33 mouse cellular contexts compared by ENCODE assay signal in genomic region chr7:80144695-80145094, GRCm38 (mm10). TPM values are rescaled to one million over a fixed set of nuclear protein-coding genes. Genes with fewer than 3 reads are reported as not detected.
DNase-seq lines count a peak whose midpoint lies in the region; ATAC-seq and TF ChIP-seq lines count a peak whose summit lies in the region.
"Had no signal": no experiment of that assay in that cellular context is flagged by ENCODE, and none has a peak within 500 bp of the region (broad histone marks: within the 10 kb centered on the region; RNA-seq: fewer than 3 reads in every experiment).

No protein-coding gene starts in this region.

- H3K9me3 ChIP-seq in CH12.LX (replicated peaks; ENCODE audit: low read length), result no peaks in the 10 kb centered on the region
- H3K9me3 ChIP-seq in liver, embryonic 14.5 days (ENCODE audit: control insufficient read depth, low read length), result no peaks in the 10 kb centered on the region
- H3K9me3 ChIP-seq in midbrain, embryonic 13.5 days, result no peaks in the 10 kb centered on the region
- H3K9me3 ChIP-seq: forebrain, embryonic 10.5 days; G1E; heart, embryonic 13.5 days; hindbrain, embryonic 10.5 days; hindbrain, embryonic 15.5 days; midbrain, embryonic 15.5 days; neural tube, embryonic 15.5 days had no signal

- peak overlapping the region; percentile 40; the same call in 1 of the 2 replicates for H3K27ac ChIP-seq in CH12.LX (ENCODE audit: insufficient read depth, low read depth)
- H3K27ac ChIP-seq in liver, embryonic 14.5 days, result peak overlapping the region; percentile 85
- no peak overlapping the region for H3K27ac ChIP-seq in cerebellum, adult 2 months (ENCODE audit: insufficient read depth, low read length)
- no peak overlapping the region for H3K27ac ChIP-seq in midbrain, embryonic 13.5 days
- H3K27ac ChIP-seq: gastrocnemius, adult 2 months; heart, adult 2 months; heart, embryonic 13.5 days; midbrain, embryonic 15.5 days had no signal

- H3K4me3 ChIP-seq in CH12.LX (replicated peaks in 1 of 3; ENCODE audit: low read depth in 2 of 3, low read length in 2 of 3, poor library complexity in 1 of 3), result no peak overlapping the region
- no peak overlapping the region for H3K4me3 ChIP-seq in liver, embryonic 14.5 days (ENCODE audit: insufficient read depth in 1 of 2, low read depth in 2 of 2, low read length in 2 of 2)
- H3K4me3 ChIP-seq in cerebellum, adult 2 months (replicated peaks; ENCODE audit: insufficient read depth, low read depth, low read length), result no peak overlapping the region
- H3K4me3 ChIP-seq in midbrain, embryonic 13.5 days (replicated peaks), result no peak overlapping the region
- H3K4me3 ChIP-seq: forebrain, embryonic 10.5 days; gastrocnemius, adult 2 months; heart, adult 2 months; heart, embryonic 13.5 days; hindbrain, embryonic 10.5 days; hindbrain, embryonic 15.5 days; left cerebral cortex, adult 2 months; midbrain, embryonic 15.5 days; neural tube, embryonic 15.5 days had no signal

- ATAC-seq in liver, embryonic 14.5 days (ENCODE audit: insufficient read depth), result no peak
- no peak for ATAC-seq in midbrain, embryonic 13.5 days
- ATAC-seq: activated CD4-positive, CD25-positive, alpha-beta regulatory T cell, adult 4 months; CD4-positive, CD25-positive, alpha-beta regulatory T cell, adult 4 months; inflammation-experienced regulatory T-cells, adult 6 months; midbrain, embryonic 15.5 days had no signal

- H3K4me1 ChIP-seq in CH12.LX (ENCODE audit: control insufficient read depth in 1 of 2, insufficient read depth in 2 of 2), result peaks cover 19 to 46% of the 10 kb centered on the region in 2 experiments
- peaks cover 42 to 57% of the 10 kb centered on the region in 2 experiments for H3K4me1 ChIP-seq in liver, embryonic 14.5 days (replicated peaks; ENCODE audit: control insufficient read depth in 2 of 2, insufficient read depth in 2 of 2, low read length in 1 of 2)
- H3K4me1 ChIP-seq in cerebellum, adult 2 months (ENCODE audit: control insufficient read depth, insufficient read depth, low read length), result peaks cover 3% of the 10 kb centered on the region
- peaks cover 21% of the 10 kb centered on the region for H3K4me1 ChIP-seq in midbrain, embryonic 13.5 days (replicated peaks)

- TF ChIP-seq POLR2A in CH12.LX (IDR thresholded peaks at IDR 0.05; ENCODE audit: low read depth, low read length), result no peak
- no peak for TF ChIP-seq POLR2A in cerebellum, adult 2 months (IDR thresholded peaks at IDR 0.05; ENCODE audit: borderline replicate concordance, insufficient read depth, low read length)

- H3K27me3 ChIP-seq in CH12.LX (replicated peaks), result no peaks in the 10 kb centered on the region
- no peaks in the 10 kb centered on the region for H3K27me3 ChIP-seq in liver, embryonic 14.5 days (ENCODE audit: control insufficient read depth, insufficient read depth, low read length)
- H3K27me3 ChIP-seq in cerebellum, adult 2 months (ENCODE audit: control insufficient read depth, insufficient read depth, low read length), result no peaks in the 10 kb centered on the region
- no peaks in the 10 kb centered on the region for H3K27me3 ChIP-seq in midbrain, embryonic 13.5 days
- H3K27me3 ChIP-seq: heart, embryonic 13.5 days; hindbrain, embryonic 15.5 days; midbrain, embryonic 15.5 days; neural tube, embryonic 15.5 days had no signal

- no peak for TF ChIP-seq RAD21 in CH12.LX (IDR thresholded peaks at IDR 0.05; ENCODE audit: low read depth, low read length)

- TF ChIP-seq EP300 in CH12.LX (IDR thresholded peaks at IDR 0.05; ENCODE audit: low read length), result no peak
- no peak for TF ChIP-seq EP300 in liver, embryonic 14.5 days (IDR thresholded peaks at IDR 0.05; ENCODE audit: low read depth)

- WGBS in liver, embryonic 14.5 days (ENCODE audit: insufficient replicate concordance), result 68% methylated on average over 7 of the region's 7 CpGs
- 91% methylated on average over 7 of the region's 7 CpGs for WGBS in cerebellum, adult 2 months
- 93% methylated on average over 7 of the region's 7 CpGs for WGBS in midbrain, embryonic 13.5 days

- intact Hi-C loops in left cerebral cortex, postnatal 10 days (cut with DNase I), result loop anchor here (5.0 kb wide), 2 partner anchors 73 to 173 kb away; no protein-coding TSS in a partner anchor

- no peak overlapping the region for H3K9ac ChIP-seq in CH12.LX (ENCODE audit: insufficient read depth, low read depth)
- no peak overlapping the region for H3K9ac ChIP-seq in liver, embryonic 14.5 days (replicated peaks)
- no peak overlapping the region for H3K9ac ChIP-seq in midbrain, embryonic 13.5 days (replicated peaks)
- H3K9ac ChIP-seq: hindbrain, embryonic 15.5 days; lung, embryonic 14.5 days; midbrain, embryonic 15.5 days; neural tube, embryonic 15.5 days had no signal

- in situ Hi-C loops in CH12.LX (cut with MboI; ENCODE audit: low pct_ligation_motif_present, low pct_unique_long_range_greater_than_20kb, low sequenced_read_pairs), result loop anchor here (5.0 to 25.0 kb wide), 3 partner anchors 68 to 443 kb away; partner anchors contain the start of gene Man2a2

- no peak for TF ChIP-seq CTCF in CH12.LX (conservative IDR thresholded peaks at IDR 0.05 in 1 of 2, IDR thresholded peaks at IDR 0.05 in 1 of 2; ENCODE audit: low read depth in 2 of 2, low read length in 2 of 2)
- TF ChIP-seq CTCF in liver, embryonic 14.5 days (IDR thresholded peaks at IDR 0.05; ENCODE audit: low read depth), result no peak
- no peak for TF ChIP-seq CTCF in cerebellum, adult 2 months (IDR thresholded peaks at IDR 0.05; ENCODE audit: borderline replicate concordance, insufficient read depth, low read depth, low read length)

- dilution Hi-C loops in CH12.LX (cut with MboI; ENCODE audit: extremely low pct_ligation_motif_present, extremely low pct_unique_long_range_greater_than_20kb, low sequenced_read_pairs), result no loop called here

- H3K36me3 ChIP-seq in CH12.LX (replicated peaks in 1 of 2; ENCODE audit: control insufficient read depth in 1 of 2, insufficient read depth in 1 of 2, low read length in 1 of 2), result no peaks in the 10 kb centered on the region
- H3K36me3 ChIP-seq in liver, embryonic 14.5 days (replicated peaks; ENCODE audit: control insufficient read depth, insufficient read depth, low read depth), result no peaks in the 10 kb centered on the region
- H3K36me3 ChIP-seq in midbrain, embryonic 13.5 days, result no peaks in the 10 kb centered on the region
- H3K36me3 ChIP-seq: forebrain, embryonic 10.5 days; heart, embryonic 13.5 days; hindbrain, embryonic 10.5 days; hindbrain, embryonic 15.5 days; midbrain, embryonic 15.5 days; neural tube, embryonic 15.5 days had no signal

- DNase-seq in CH12.LX (ENCODE audit: extremely low read depth) (no peak), ES-CJ7 (ENCODE audit: low read depth, low spot score) (peak; percentile 43)
- peak; percentile 24 for DNase-seq in c-Kit-positive CD71-positive TER-119-positive erythroid progenitor cells, embryonic 14.5 days (ENCODE audit: low spot score)
- no peak for DNase-seq in liver, embryonic 14.5 days (ENCODE audit: low read depth in 3 of 3, low spot score in 3 of 3)
- DNase-seq in cerebellum, adult 2 months, result no peak
- no peak for DNase-seq in left cerebral cortex, postnatal 10 days (ENCODE audit: extremely low spot score in 1 of 2, low spot score in 2 of 2)
- DNase-seq in cerebellum, postnatal 4 days (ENCODE audit: low spot score in 2 of 2), result no peak
- DNase-seq: adrenal gland, adult 2 months; cerebellum, adult 11-12 months; gastrocnemius, adult 2 months; heart, adult 2 months; heart, postnatal 10 days; kidney, adult 11 months; kidney, postnatal 14 days; left cerebral cortex, postnatal 4 days; lung, embryonic 14.5 days; lung, postnatal 14 days; retina, postnatal 1 day; right cerebral cortex, postnatal 14 days; thymus, adult 18-20 months; thymus, postnatal 36 days had no signal

- H3K79me2 ChIP-seq in CH12.LX (replicated peaks; ENCODE audit: control insufficient read depth, extremely low read depth, insufficient read depth, poor library complexity, severe bottlenecking), result no peaks in the 10 kb centered on the region

- H3K4me2 ChIP-seq in CH12.LX (ENCODE audit: insufficient read depth, low read depth, poor library complexity, severe bottlenecking), result no peak overlapping the region
- no peak overlapping the region for H3K4me2 ChIP-seq in liver, embryonic 14.5 days (ENCODE audit: low read depth)
- H3K4me2 ChIP-seq in midbrain, embryonic 13.5 days (replicated peaks), result no peak overlapping the region
- H3K4me2 ChIP-seq: hindbrain, embryonic 15.5 days; lung, embryonic 14.5 days; midbrain, embryonic 15.5 days; neural tube, embryonic 15.5 days had no signal

TF ChIP-seq in CH12.LX, 34 proteins besides CTCF, POLR2A, EP300 and RAD21:
- no peak for TF ChIP-seq ZKSCAN1 (IDR thresholded peaks at IDR 0.05; ENCODE audit: borderline replicate concordance, low read depth, low read length)
- no peak for TF ChIP-seq BHLHE40 (IDR thresholded peaks at IDR 0.05; ENCODE audit: low read depth, low read length)
- no peak for TF ChIP-seq MAFK (IDR thresholded peaks at IDR 0.05; ENCODE audit: insufficient replicate concordance, low read length)
- TF ChIP-seq TCF12 (IDR thresholded peaks at IDR 0.05; ENCODE audit: low read depth, low read length), result no peak
- no peak for TF ChIP-seq JUN (IDR thresholded peaks at IDR 0.05; ENCODE audit: insufficient read depth, low read depth, low read length)
- no peak for TF ChIP-seq NRF1 (IDR thresholded peaks at IDR 0.05; ENCODE audit: low read depth, low read length)
- TF ChIP-seq MXI1 (IDR thresholded peaks at IDR 0.05; ENCODE audit: low read depth, low read length), result no peak
- no peak for TF ChIP-seq PAX5 (IDR thresholded peaks at IDR 0.05; ENCODE audit: low read length)
- no peak for TF ChIP-seq ZMIZ1 (IDR thresholded peaks at IDR 0.05; ENCODE audit: low read depth, low read length)

RNA-seq across cellular contexts. Expression of gene Idh2, which starts 29.5 kb away (rescaled TPM):
- total RNA-seq in CH12.LX (2012; rRNA removed) (71.1 and 96.4 TPM in 2 replicates), CH12.LX (2014; rRNA removed) (20.8 and 21.5 TPM in 2 replicates)
- polyA plus RNA-seq in CH12.LX (2012; ENCODE audit: insufficient read length, low read depth), result 13.6 and 21.1 TPM in 2 replicates
- polyA plus RNA-seq in liver, embryonic 14.5 days (2012; rRNA removed), result 83.7 and 88.2 TPM in 2 replicates
- 128 and 132 TPM in 2 replicates for polyA plus RNA-seq in liver, embryonic 14.5 days (2014; fragmentation: Nextera tagmentation; extraction: Ambion mirVana)
- 77.9 and 84.0 TPM in 2 replicates for polyA plus RNA-seq in cerebellum, adult 2 months (2012; rRNA removed)
- 291 and 296 TPM in 2 replicates for polyA plus RNA-seq in midbrain, embryonic 13.5 days (2015; fragmentation: Nextera tagmentation; extraction: Ambion mirVana)
- 10 to 100 TPM; 44.8 to 45.6 TPM for total RNA-seq in left cerebral cortex, postnatal 10 days (2021)

RNA-seq across cellular contexts. Expression of gene Sema4b, which starts 41.9 kb away (rescaled TPM):
- total RNA-seq in CH12.LX (2012; rRNA removed), result 8.6 and 9.4 TPM in 2 replicates
- total RNA-seq in CH12.LX (2014; rRNA removed), result 1.3 and 1.5 TPM in 2 replicates
- polyA plus RNA-seq in CH12.LX (2012; ENCODE audit: insufficient read length, low read depth), result 5.2 and 6.7 TPM in 2 replicates
- 6.1 and 6.4 TPM in 2 replicates for polyA plus RNA-seq in liver, embryonic 14.5 days (2012; rRNA removed)
- 8.5 and 9.9 TPM in 2 replicates for polyA plus RNA-seq in liver, embryonic 14.5 days (2014; fragmentation: Nextera tagmentation; extraction: Ambion mirVana)
- 10.7 and 11.5 TPM in 2 replicates for polyA plus RNA-seq in cerebellum, adult 2 months (2012; rRNA removed)
- 22.8 and 24.0 TPM in 2 replicates for polyA plus RNA-seq in midbrain, embryonic 13.5 days (2015; fragmentation: Nextera tagmentation; extraction: Ambion mirVana)
- 10 to 100 TPM; 23.5 to 23.7 TPM for total RNA-seq in left cerebral cortex, postnatal 10 days (2021)

Comparison
In these comparisons a context has a peak if more than half of its experiments do, and no peak if none do; other contexts are left out.
1. DNase-seq: peak in ES-CJ7 (single experiment) and c-Kit-positive CD71-positive TER-119-positive erythroid progenitor cells, embryonic 14.5 days (single experiment); none in CH12.LX (single experiment), liver, embryonic 14.5 days (0 of 3), cerebellum, adult 2 months (0 of 2), left cerebral cortex, postnatal 10 days (0 of 2) and cerebellum, postnatal 4 days (0 of 2).
2. H3K27ac ChIP-seq: peak in CH12.LX (single experiment) and liver, embryonic 14.5 days (single experiment); none in cerebellum, adult 2 months (single experiment) and midbrain, embryonic 13.5 days (single experiment).